Mouse (Mus musculus) midbrain, embryonic 10.5 days (tissue): ENCODE data around the gene Calml4. TPM values are rescaled to one million over a fixed set of nuclear protein-coding genes. Genes with fewer than 3 reads are reported as not detected.

Source experiments
- DNase-seq: peaks from one replicate; pipeline ENCODE4 v3.0.0-alpha.2; 2017; ENCODE audit warnings: low spot score
- H3K27ac ChIP-seq: fragments of 300-500 bp; sonication (generic); replicated peaks from 2 replicates; pipeline ENCODE4 v1.5.1; 2016; ENCODE audit warnings: mild to moderate bottlenecking
- H3K27me3 ChIP-seq: fragments of 300-500 bp; sonication (generic); 2 replicates; pipeline ENCODE4 v1.6.1; 2016; ENCODE audit warnings: low read depth, mild to moderate bottlenecking; ENCODE audit not compliant: poor library complexity, severe bottlenecking
- H3K36me3 ChIP-seq: fragments of 300-500 bp; sonication (generic); 2 replicates; pipeline ENCODE4 v1.6.1; 2016; ENCODE audit warnings: mild to moderate bottlenecking, moderate library complexity
- H3K4me1 ChIP-seq: fragments of 300-500 bp; sonication (generic); 2 replicates; pipeline ENCODE4 v1.6.1; 2016
- H3K4me3 ChIP-seq: fragments of 300-500 bp; sonication (generic); 2 replicates; pipeline ENCODE4 v1.5.1; 2016; ENCODE audit warnings: mild to moderate bottlenecking, moderate library complexity
- H3K9me3 ChIP-seq: fragments of 300-500 bp; sonication (generic); replicated peaks from 2 replicates; pipeline ENCODE4 v1.6.1; 2016; ENCODE audit warnings: mild to moderate bottlenecking
- WGBS: fragments of 180-500 bp; shearing (Covaris S2); methylation state at CpG from one replicate; pipeline ENCODE4 v1.1.7; 2016; 5-methylcytosine and 5-hydroxymethylcytosine counted together
- polyA plus RNA-seq: library from polyadenylated mRNA; unstranded; fragments of >200 nt; fragmentation: Nextera tagmentation; extraction: Ambion mirVana; gene quantifications from 2 replicates; pipeline ENCODE4 v1.2.1, GENCODE M21; 2016

Calml4 gene
- polyA plus RNA-seq, 1 experiment from 2014 or later: 0.36 TPM

GRCm38 (mm10) chr9:62876966-62877616, 19.2 kb downstream of the Calml4 start:
- DNase-seq: no peak
- H3K27me3 ChIP-seq: no peaks in the 10 kb centered on the region
- WGBS: 87% methylated on average over 7 of the region's 7 CpGs
- no peak overlapping the region for H3K27ac ChIP-seq
- peaks cover 20% of the 10 kb centered on the region for H3K36me3 ChIP-seq
- no peak overlapping the region for H3K4me3 ChIP-seq
- H3K4me1 ChIP-seq: no peaks in the 10 kb centered on the region
- no peaks in the 10 kb centered on the region for H3K9me3 ChIP-seq

GRCm38 (mm10) chr9:62877825-62878224, 19.9 kb downstream of the Calml4 start:
- no peaks in the 10 kb centered on the region for H3K9me3 ChIP-seq
- H3K4me3 ChIP-seq: no peak overlapping the region
- 83% methylated on average over 2 of the region's 2 CpGs for WGBS
- peaks cover 27% of the 10 kb centered on the region for H3K36me3 ChIP-seq
- H3K4me1 ChIP-seq: no peaks in the 10 kb centered on the region
- H3K27me3 ChIP-seq: no peaks in the 10 kb centered on the region
- H3K27ac ChIP-seq: no peak overlapping the region
- no peak for DNase-seq

- H3K4me1 ChIP-seq: no peaks in the 10 kb centered on the region
- peaks cover 66% of the 10 kb centered on the region for H3K36me3 ChIP-seq
- no peaks in the 10 kb centered on the region for H3K27me3 ChIP-seq
- no peak overlapping the region for H3K27ac ChIP-seq
- no peaks in the 10 kb centered on the region for H3K9me3 ChIP-seq
- no peak overlapping the region for H3K4me3 ChIP-seq
- DNase-seq: no peak
- WGBS: 85% methylated on average over 12 of the region's 12 CpGs
Observed at GRCm38 (mm10) chr9:62881871-62882270, 24.0 kb downstream of the Calml4 start.

DNA sequence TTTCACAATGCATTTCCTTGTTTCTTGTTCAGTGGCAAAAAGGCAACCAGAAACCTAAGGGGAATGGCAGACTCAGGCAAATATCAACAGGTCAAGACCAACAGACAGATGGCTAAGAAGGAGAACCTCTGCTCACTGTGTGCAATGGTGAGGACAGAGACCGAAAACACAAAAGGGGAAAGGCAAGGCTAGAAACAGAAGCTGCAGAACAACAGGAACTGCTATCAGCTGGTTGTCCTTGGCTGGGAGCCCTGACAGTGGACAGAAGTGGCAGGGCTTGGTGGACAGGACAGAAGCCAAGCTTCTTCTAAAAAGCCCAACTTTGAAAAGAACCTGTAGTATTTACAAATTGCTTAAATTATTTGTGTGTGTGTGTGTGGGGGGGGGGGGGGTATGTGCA, 36.6 kb downstream of the Calml4 start:
- Histone ChIP-seq H3K27ac (no peak overlapping the region), H3K4me3 (no peak overlapping the region), H3K36me3 (peaks cover 76% of the 10 kb centered on the region), H3K9me3 (no peaks in the 10 kb centered on the region; the same call in 1 of the 2 replicates), H3K4me1 (no peaks in the 10 kb centered on the region), H3K27me3 (no peaks in the 10 kb centered on the region)
- DNase-seq: no peak
- WGBS: 87% methylated on average over 1 of the region's 1 CpGs

- Histone ChIP-seq H3K4me3 (no peak overlapping the region), H3K27ac (no peak overlapping the region), H3K27me3 (no peaks in the 10 kb centered on the region), H3K4me1 (peaks cover 5% of the 10 kb centered on the region; the same call in 1 of the 2 replicates), H3K36me3 (peaks cover 57% of the 10 kb centered on the region), H3K9me3 (no peaks in the 10 kb centered on the region)
- DNase-seq: peak; percentile 18
- WGBS: 87% methylated on average over 2 of the region's 2 CpGs
Observed at GRCm38 (mm10) chr9:62901736-62902135, 43.9 kb downstream of the Calml4 start.

DNA sequence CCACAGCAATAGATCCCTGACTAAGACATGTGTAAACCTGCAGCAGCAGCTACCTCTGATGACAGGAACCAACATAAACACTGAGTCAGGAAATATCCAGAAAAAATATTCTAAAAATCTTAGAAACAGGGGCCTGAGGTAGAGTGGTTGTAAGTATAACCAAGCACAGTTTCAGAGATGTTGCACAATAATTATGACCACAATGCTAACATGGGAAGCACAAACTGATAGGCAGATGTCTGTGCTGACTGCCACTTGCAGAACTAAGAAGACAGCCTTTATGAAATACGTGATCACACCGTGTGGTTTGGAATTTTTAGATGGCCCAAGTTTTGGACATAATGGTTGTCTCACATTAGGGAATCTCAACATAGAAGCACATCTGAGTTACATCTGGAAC, 46.0 kb downstream of the Calml4 start:
- H3K9me3 ChIP-seq: no peaks in the 10 kb centered on the region
- peaks cover 54% of the 10 kb centered on the region for H3K36me3 ChIP-seq
- no peak for DNase-seq
- H3K27me3 ChIP-seq: no peaks in the 10 kb centered on the region
- no peak overlapping the region for H3K4me3 ChIP-seq
- peaks cover 5% of the 10 kb centered on the region; the same call in 1 of the 2 replicates for H3K4me1 ChIP-seq
- 92% methylated on average over 2 of the region's 2 CpGs for WGBS
- no peak overlapping the region for H3K27ac ChIP-seq

GRCm38 (mm10) chr9:62905039-62905438, 47.2 kb downstream of the Calml4 start:
- no peak overlapping the region for H3K4me3 ChIP-seq
- H3K27ac ChIP-seq: no peak overlapping the region
- peaks cover 5% of the 10 kb centered on the region; the same call in 1 of the 2 replicates for H3K4me1 ChIP-seq
- no peaks in the 10 kb centered on the region for H3K9me3 ChIP-seq
- peaks cover 57% of the 10 kb centered on the region for H3K36me3 ChIP-seq
- 95% methylated on average over 8 of the region's 8 CpGs for WGBS
- no peak for DNase-seq
- H3K27me3 ChIP-seq: no peaks in the 10 kb centered on the region

DNA sequence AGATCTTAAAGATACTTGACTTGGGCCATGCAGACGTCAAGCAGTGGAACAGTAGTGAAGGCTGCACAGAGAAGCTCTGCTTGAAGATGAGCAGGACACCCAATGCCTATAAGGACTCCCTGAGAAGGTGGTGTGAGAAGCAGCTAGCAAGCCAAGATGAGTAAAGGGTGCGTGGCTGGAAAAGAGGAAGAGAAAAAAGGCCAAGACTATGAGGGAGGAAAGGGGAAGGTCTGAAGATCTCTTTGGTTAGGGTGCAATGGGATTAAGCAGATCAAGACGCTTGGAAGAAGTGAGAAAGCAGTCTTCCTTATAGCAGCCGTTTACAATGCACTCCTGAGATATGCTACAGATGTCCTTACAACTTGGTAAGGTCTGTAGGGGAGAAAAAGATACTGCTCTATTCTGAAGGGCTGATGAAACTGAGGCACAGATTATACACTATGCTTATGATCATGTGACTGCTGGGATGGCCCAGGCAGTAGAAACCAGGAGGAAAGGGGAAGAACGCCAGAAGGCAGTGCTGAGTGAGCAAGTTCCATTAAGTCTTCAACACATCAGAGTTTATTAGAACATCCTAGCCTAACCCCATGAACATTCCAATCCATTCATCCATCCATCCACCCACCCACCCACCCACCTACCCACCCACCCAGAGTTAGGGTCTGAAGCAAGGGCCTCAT, 55.6 kb downstream of the Calml4 start:
- peaks cover 13% of the 10 kb centered on the region for H3K9me3 ChIP-seq
- H3K4me1 ChIP-seq: no peaks in the 10 kb centered on the region
- peaks cover 76% of the 10 kb centered on the region for H3K36me3 ChIP-seq
- no peak overlapping the region for H3K4me3 ChIP-seq
- whole genome bisulfite sequencing: 91% methylated on average over 5 of the region's 5 CpGs
- no peak for DNase-seq
- H3K27me3 ChIP-seq: no peaks in the 10 kb centered on the region
- H3K27ac ChIP-seq: no peak overlapping the region

DNA sequence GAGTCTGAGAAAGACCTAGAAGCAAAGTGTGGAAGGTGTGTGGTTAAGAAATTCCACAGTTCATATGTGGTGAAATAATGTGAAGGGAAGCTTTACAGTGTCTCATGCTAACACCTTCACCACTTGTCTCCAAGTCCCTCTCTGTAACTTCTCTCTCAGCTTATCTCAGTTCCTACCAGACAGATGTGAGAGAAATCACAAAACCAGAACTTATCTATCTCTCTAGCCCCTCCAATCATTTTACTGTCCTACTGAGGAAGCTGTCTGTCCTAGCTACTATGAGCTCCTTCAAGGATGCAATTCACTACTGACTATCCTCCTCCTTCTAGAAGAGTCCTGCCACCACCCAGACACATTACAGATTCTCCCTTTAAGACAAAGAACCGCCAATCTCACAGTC, 59.2 kb downstream of the Calml4 start:
- Histone ChIP-seq H3K36me3 (peaks cover 74% of the 10 kb centered on the region), H3K4me1 (no peaks in the 10 kb centered on the region), H3K4me3 (no peak overlapping the region), H3K9me3 (peaks cover 13% of the 10 kb centered on the region), H3K27ac (no peak overlapping the region), H3K27me3 (no peaks in the 10 kb centered on the region)
- 83% methylated on average over 1 of the region's 1 CpGs for WGBS
- no peak for DNase-seq

GRCm38 (mm10) chr9:62920877-62921276, 63.0 kb downstream of the Calml4 start:
- H3K27ac ChIP-seq: no peak overlapping the region
- peaks cover 52% of the 10 kb centered on the region for H3K36me3 ChIP-seq
- H3K9me3 ChIP-seq: peaks cover 8% of the 10 kb centered on the region
- no peak overlapping the region for H3K4me3 ChIP-seq
- no peaks in the 10 kb centered on the region for H3K4me1 ChIP-seq
- no peak for DNase-seq
- H3K27me3 ChIP-seq: no peaks in the 10 kb centered on the region
- WGBS: 88% methylated on average over 2 of the region's 2 CpGs

DNA sequence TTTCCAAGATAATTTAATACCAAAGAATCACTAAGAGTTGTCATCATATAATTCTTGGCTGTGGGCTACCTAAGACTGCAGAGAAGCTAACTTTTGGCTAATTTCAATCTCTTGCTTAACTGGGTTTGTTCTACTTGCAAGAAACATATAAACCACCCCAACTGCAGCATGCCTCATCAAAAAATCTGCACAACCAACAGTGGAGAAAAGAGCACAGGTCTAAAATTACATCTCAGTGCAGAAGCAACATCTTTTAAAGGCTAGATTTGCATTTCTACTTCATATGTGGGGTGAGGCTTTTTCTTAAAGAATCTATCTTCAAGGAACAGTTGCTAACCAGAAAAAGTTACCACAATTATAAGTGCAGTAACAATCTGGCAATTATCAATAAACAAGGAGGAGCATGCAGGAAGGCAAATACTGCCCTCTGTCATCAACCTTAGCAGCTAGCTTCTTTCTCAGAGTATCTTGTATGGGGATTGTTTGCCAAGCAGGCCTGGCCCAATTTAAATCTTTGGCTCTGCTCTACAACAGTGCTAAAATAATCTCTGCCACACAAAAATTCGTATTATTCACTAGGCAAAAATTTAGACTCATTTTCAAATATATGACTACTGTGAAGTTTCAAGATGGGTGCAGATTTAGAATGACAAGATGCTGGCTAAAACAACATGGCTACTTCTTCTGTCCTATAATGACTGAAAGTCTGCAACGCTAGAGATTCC, 67.2 kb downstream of the Calml4 start:
- 92% methylated on average over 2 of the region's 2 CpGs for WGBS

More for the DNA sequence above, 67.2 kb downstream of the Calml4 start:
- no peak overlapping the region for H3K4me3 ChIP-seq
- no peak overlapping the region for H3K27ac ChIP-seq
- no peaks in the 10 kb centered on the region for H3K9me3 ChIP-seq
- H3K36me3 ChIP-seq: peaks cover 24% of the 10 kb centered on the region
- no peaks in the 10 kb centered on the region for H3K27me3 ChIP-seq
- H3K4me1 ChIP-seq: no peaks in the 10 kb centered on the region
- DNase-seq: no peak
